Mouse (Mus musculus) midbrain, embryonic 13.5 days (tissue): ENCODE results near the gene Ddx42. TPM values are rescaled to one million over a fixed set of nuclear protein-coding genes. Genes with fewer than 3 reads are reported as not detected.
A peak's percentile ranks its signal among the peaks of the same experiment; 100 is the strongest.

Experiments
- ATAC-seq: fragments of 200-750 bp; cut with Nextera tagmentation; 2 replicates; pipeline ENCODE4 v1.8.0; 2017; ENCODE audit warnings: mild to moderate bottlenecking, moderate TSS enrichment, moderate library complexity
- H3K27ac ChIP-seq: fragments of 300-500 bp; sonication (generic); 2 replicates; pipeline ENCODE4 v1.5.1; 2015; ENCODE audit warnings: inconsistent platforms, mild to moderate bottlenecking, moderate library complexity
- H3K27me3 ChIP-seq: fragments of 300-500 bp; sonication (generic); 2 replicates; pipeline ENCODE4 v1.6.1; 2015; ENCODE audit warnings: mild to moderate bottlenecking, inconsistent platforms
- H3K36me3 ChIP-seq: fragments of 300-500 bp; sonication (generic); 2 replicates; pipeline ENCODE4 v1.6.1; 2015; ENCODE audit warnings: mild to moderate bottlenecking, inconsistent platforms
- H3K4me1 ChIP-seq: fragments of 300-500 bp; sonication (generic); replicated peaks from 2 replicates; pipeline ENCODE4 v1.6.1; 2015; ENCODE audit warnings: inconsistent platforms
- H3K4me2 ChIP-seq: fragments of 300-500 bp; sonication (generic); replicated peaks from 2 replicates; pipeline ENCODE4 v1.6.1; 2015; ENCODE audit warnings: moderate library complexity, mild to moderate bottlenecking, inconsistent platforms
- H3K4me3 ChIP-seq: fragments of 300-500 bp; sonication (generic); replicated peaks from 2 replicates; pipeline ENCODE4 v1.5.1; 2015; ENCODE audit warnings: mild to moderate bottlenecking, inconsistent platforms
- H3K9ac ChIP-seq: fragments of 300-500 bp; sonication (generic); replicated peaks from 2 replicates; pipeline ENCODE4 v1.6.1; 2015; ENCODE audit warnings: mild to moderate bottlenecking, inconsistent platforms
- H3K9me3 ChIP-seq: fragments of 300-500 bp; sonication (generic); 2 replicates; pipeline ENCODE4 v1.6.1; 2016; ENCODE audit warnings: mild to moderate bottlenecking, inconsistent platforms
- WGBS: fragments of 180-500 bp; shearing (Covaris S2); methylation state at CpG from one replicate; pipeline ENCODE4 v1.1.7; 2015; 5-methylcytosine and 5-hydroxymethylcytosine counted together
- polyA plus RNA-seq: library from polyadenylated mRNA; unstranded; fragments of >200 nt; fragmentation: Nextera tagmentation; extraction: Ambion mirVana; gene quantifications from 2 replicates; pipeline ENCODE4 v1.2.1, GENCODE M21; 2015

The Ddx42 gene
- polyA plus RNA-seq, 1 experiment from 2014 or later: 101 TPM

DNA sequence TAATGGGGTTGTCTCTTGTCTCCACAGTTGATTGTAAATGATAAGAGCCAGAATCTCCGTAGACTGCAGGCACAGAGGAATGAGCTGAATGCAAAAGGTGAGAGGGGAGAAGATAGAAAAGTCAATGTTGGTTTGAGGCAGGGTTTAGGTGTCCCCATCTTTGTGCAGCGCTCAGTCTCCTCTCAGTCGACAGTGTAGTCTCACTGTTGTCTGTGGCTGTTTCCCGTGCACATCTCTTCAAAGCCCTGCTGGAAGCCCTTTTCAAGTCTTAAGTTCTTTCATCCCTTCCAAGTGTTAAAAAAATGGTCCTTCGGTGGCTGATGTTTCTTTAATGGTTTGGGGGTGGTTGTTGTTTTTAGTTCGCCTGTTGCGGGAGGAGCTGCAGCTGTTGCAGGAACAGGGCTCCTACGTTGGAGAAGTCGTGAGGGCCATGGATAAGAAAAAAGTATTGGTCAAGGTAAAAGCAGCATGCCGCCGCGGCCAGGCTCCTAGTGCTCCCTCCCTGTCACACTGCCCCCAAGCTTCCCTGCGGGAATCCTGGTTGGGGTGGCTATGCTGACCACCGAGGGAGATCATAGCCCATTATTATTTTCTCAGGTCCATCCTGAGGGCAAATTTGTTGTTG, 44.2 kb downstream of the Ddx42 start:
- Histone ChIP-seq H3K27ac (no peak overlapping the region), H3K36me3 (peaks cover 77% of the 10 kb centered on the region), H3K27me3 (no peaks in the 10 kb centered on the region), H3K9ac (no peak overlapping the region), H3K4me2 (no peak overlapping the region), H3K4me1 (peaks cover 20% of the 10 kb centered on the region), H3K4me3 (no peak overlapping the region), H3K9me3 (no peaks in the 10 kb centered on the region)
- WGBS: 86% methylated on average over 14 of the region's 14 CpGs
- ATAC-seq: no peak

DNA sequence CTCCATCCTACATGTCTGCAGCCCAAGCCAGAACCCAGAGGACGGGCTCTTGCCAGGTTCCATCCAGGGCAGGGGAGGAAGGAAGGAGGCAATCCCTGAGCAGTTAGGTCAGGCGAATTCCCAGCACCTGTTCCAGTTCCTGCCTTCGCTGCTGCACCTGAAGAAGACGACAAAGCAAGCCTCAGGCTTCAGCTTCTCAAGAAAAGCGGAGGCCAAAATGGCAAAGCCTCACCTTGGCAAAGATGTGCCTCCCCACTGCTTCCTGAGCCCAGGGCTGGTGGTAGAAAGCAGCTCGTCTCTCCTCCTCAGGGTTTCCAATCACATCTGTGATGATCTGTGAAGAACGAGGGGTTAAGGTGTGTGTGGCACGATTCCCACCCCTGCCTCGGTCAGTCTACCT, 47.2 kb downstream of the Ddx42 start:
- H3K27ac ChIP-seq: no peak overlapping the region
- H3K27me3 ChIP-seq: no peaks in the 10 kb centered on the region
- H3K4me1 ChIP-seq: peaks cover 18% of the 10 kb centered on the region
- ATAC-seq: no peak
- no peak overlapping the region for H3K4me3 ChIP-seq
- H3K36me3 ChIP-seq: peaks cover 77% of the 10 kb centered on the region
- no peaks in the 10 kb centered on the region for H3K9me3 ChIP-seq
- WGBS: 93% methylated on average over 9 of the region's 9 CpGs
- H3K4me2 ChIP-seq: no peak overlapping the region
- no peak overlapping the region for H3K9ac ChIP-seq

DNA sequence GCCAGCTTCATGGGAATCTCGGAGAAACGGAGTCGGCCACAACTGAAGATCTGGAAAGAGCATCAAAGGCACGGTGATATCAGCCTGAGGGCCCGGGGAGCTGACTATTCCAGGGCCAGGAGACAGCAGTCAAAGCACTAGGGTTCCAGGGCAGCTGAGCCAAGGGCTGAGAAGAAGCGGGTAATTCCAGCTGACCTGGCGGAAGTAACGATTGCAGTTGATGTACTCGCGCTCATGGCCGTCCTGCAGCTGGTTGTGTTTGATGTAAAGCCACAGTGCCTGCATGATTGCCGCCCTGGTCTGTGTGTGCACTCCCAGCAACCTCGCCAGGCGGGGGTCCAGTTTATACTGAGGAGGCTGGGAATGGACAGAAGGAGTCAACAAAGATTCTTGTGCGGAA, 48.3 kb downstream of the Ddx42 start:
- Histone ChIP-seq H3K9me3 (no peaks in the 10 kb centered on the region), H3K4me3 (no peak overlapping the region), H3K36me3 (peaks cover 71% of the 10 kb centered on the region), H3K9ac (no peak overlapping the region), H3K27me3 (no peaks in the 10 kb centered on the region), H3K27ac (no peak overlapping the region), H3K4me1 (peaks cover 24% of the 10 kb centered on the region), H3K4me2 (no peak overlapping the region)
- WGBS: 94% methylated on average over 15 of the region's 15 CpGs
- ATAC-seq: no peak

DNA sequence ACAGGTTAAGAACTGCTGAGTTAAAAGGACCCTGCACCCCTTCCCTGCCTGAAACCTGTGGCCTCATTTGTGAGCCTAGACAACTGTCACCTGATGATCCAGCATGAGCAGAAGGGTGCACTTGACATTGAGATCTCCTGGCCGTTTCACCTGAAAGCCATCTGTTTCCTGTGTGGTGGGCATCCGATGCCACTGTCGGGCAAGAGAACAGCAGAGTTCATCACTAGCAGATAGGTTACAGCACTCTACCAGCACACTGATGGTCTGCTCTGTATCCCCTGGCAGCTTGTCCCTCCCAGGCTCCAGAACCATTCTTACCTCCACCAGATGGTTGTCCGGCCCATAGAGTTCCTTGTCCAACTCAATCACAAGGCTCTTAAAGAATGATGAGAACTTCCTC, 48.8 kb downstream of the Ddx42 start:
- Histone ChIP-seq H3K4me2 (no peak overlapping the region), H3K36me3 (peaks cover 69% of the 10 kb centered on the region), H3K9me3 (no peaks in the 10 kb centered on the region), H3K4me3 (no peak overlapping the region), H3K27ac (no peak overlapping the region), H3K4me1 (peaks cover 28% of the 10 kb centered on the region), H3K9ac (no peak overlapping the region), H3K27me3 (no peaks in the 10 kb centered on the region)
- WGBS: 94% methylated on average over 4 of the region's 4 CpGs
- ATAC-seq: no peak

DNA sequence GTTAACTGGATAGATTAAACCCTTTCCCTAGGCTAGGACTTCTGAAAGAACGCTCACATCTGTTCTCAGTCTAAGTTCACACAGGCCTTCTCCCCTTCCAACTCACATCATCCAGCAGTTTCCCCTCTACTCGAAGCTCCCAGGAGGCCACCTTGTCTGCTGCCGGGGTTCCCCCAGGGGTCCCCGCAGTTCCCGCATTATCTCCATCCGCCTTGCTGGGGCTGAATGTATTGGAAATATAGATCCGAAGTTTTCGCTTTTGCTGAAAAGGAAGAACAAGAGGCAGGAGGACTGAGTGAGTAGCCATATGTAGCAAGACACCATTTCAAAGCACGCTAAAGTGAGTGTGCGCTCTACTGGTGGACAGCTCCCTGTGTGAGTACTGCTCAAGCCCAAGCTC, 49.7 kb downstream of the Ddx42 start:
- Histone ChIP-seq H3K9me3 (no peaks in the 10 kb centered on the region), H3K27ac (no peak overlapping the region), H3K4me1 (peaks cover 36% of the 10 kb centered on the region), H3K27me3 (no peaks in the 10 kb centered on the region), H3K4me3 (no peak overlapping the region), H3K4me2 (no peak overlapping the region), H3K9ac (no peak overlapping the region), H3K36me3 (peaks cover 60% of the 10 kb centered on the region)
- no peak for ATAC-seq
- 96% methylated on average over 10 of the region's 10 CpGs for WGBS

DNA sequence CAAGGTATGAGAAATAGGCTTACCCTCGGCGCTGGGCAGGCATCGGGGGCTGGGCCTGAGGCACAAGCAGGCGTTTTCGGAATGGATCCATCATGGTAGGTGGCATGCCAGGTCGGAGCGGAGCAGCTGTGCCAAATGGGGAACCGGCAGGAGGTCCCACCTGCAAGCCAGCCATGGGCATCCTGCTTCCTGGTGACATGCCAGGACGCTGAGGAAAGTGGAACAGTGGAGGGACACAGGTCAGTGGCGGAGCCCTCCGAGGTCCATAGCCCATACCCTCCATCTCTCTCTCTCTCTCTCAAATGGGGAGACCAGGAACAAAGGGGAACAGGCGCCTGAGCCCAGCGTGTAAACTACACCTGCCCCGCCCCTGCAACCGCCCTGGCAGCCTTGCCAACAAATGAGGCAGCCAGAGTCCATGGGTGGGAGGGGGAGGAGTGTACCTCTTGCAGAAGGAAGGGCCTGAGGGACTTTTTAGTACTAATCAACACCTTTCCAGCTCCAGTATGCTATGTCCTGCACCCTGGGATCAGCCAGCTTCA, 50.7 kb downstream of the Ddx42 start:
- no peaks in the 10 kb centered on the region for H3K27me3 ChIP-seq
- ATAC-seq: no peak
- H3K36me3 ChIP-seq: peaks cover 51% of the 10 kb centered on the region
- H3K4me3 ChIP-seq: no peak overlapping the region
- no peak overlapping the region for H3K4me2 ChIP-seq
- 82% methylated on average over 15 of the region's 15 CpGs for WGBS
- no peaks in the 10 kb centered on the region for H3K9me3 ChIP-seq
- no peak overlapping the region for H3K27ac ChIP-seq
- H3K4me1 ChIP-seq: peaks cover 43% of the 10 kb centered on the region
- no peak overlapping the region for H3K9ac ChIP-seq

DNA sequence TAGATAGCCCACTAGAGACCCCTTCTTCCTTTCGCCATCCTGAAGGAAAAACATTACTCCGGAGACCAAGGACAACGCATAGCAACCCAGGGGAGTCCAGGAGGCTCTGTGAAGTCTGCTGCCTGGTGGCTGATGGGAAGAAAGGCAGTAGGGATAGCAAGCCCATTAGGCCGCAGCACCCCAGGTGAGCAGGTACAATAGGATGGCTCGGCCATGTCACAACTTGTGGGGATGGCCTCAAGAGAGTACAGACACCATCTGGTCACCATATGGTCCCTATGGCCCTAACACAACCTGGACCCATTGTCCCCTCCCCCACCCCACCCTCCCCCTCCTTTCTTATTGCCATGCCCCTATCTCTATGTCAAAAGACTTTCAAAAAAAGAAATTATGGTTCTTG, 51.1 kb downstream of the Ddx42 start:
- WGBS: 74% methylated on average over 5 of the region's 5 CpGs
- Histone ChIP-seq H3K27me3 (no peaks in the 10 kb centered on the region), H3K4me3 (no peak overlapping the region), H3K27ac (peak overlapping the region; percentile 75; the same call in 1 of the 2 replicates), H3K4me2 (no peak overlapping the region), H3K9me3 (no peaks in the 10 kb centered on the region), H3K9ac (0 out of 2 replicates have a peak overlapping the region, but pooled peaks have one; percentile 51), H3K36me3 (peaks cover 46% of the 10 kb centered on the region), H3K4me1 (peaks cover 43% of the 10 kb centered on the region)
- no peak for ATAC-seq

DNA sequence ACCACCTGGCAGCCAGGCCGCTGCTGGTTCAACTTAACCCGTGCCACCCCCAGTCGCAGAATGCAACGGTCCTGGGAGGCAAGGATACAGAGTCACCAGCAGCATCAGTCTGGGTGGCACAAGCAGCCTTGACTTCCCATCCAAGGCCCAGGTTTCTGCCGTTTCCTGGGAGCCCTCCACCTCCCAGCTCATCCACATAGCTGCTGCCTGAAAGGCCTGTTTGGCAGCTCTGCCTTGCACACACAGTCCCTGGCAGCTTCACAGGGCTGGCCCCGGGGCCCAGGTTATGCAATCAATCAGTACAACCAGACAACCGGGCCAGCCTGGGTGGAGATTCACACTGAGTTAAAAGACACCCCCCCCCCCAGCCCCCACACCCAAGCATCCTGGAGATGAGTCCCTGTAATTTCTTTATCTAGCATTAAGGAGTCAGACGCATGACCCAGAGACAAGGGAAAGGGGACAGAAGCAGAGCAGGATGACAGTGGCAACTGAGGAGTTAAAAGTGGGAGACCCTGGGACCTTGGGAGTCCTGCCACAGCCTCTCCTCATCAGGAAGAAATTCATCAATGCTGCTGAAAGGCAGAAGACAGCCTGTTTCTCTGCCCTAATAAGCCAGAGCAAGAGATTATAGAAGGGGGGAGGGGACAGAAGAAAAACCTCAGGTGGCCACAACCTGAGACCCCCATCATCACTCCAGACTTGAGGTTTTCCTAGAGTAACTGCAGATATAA, 51.8 kb downstream of the Ddx42 start:
- Histone ChIP-seq H3K27ac (peak overlapping the region; percentile 75), H3K27me3 (no peaks in the 10 kb centered on the region), H3K4me2 (peak overlapping the region; percentile 19), H3K4me1 (peaks cover 47% of the 10 kb centered on the region), H3K36me3 (peaks cover 40% of the 10 kb centered on the region), H3K9me3 (no peaks in the 10 kb centered on the region), H3K4me3 (no peak overlapping the region), H3K9ac (peak overlapping the region; percentile 51)
- 75% methylated on average over 8 of the region's 8 CpGs for WGBS
- ATAC-seq: no peak

DNA sequence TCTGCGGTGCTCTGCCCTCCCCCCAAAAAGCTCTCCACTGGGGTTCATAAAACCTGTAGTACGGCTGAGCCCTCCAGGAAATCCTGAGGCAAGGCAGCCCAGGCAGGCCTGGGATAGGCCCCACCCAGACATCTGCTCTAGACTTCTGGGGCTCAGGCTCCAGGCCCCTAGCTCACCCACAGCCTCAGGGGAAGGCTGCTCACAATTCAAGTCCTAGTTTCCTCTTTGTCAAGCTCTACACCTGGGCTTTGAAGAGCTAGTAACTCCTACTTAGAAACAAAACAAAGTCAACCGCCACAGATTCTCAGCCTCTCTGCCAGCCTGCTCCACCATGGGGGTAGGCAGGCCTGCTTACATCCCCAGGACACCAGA, 52.3 kb downstream of the Ddx42 start:
- WGBS: 53% methylated on average over 3 of the region's 3 CpGs
- Histone ChIP-seq H3K27me3 (no peaks in the 10 kb centered on the region), H3K4me1 (peaks cover 49% of the 10 kb centered on the region), H3K9ac (peak overlapping the region; percentile 51), H3K36me3 (peaks cover 34% of the 10 kb centered on the region), H3K9me3 (no peaks in the 10 kb centered on the region), H3K4me3 (no peak overlapping the region), H3K4me2 (peak overlapping the region; percentile 19; the same call in 1 of the 2 replicates), H3K27ac (peak overlapping the region; percentile 75)
- ATAC-seq: no peak

DNA sequence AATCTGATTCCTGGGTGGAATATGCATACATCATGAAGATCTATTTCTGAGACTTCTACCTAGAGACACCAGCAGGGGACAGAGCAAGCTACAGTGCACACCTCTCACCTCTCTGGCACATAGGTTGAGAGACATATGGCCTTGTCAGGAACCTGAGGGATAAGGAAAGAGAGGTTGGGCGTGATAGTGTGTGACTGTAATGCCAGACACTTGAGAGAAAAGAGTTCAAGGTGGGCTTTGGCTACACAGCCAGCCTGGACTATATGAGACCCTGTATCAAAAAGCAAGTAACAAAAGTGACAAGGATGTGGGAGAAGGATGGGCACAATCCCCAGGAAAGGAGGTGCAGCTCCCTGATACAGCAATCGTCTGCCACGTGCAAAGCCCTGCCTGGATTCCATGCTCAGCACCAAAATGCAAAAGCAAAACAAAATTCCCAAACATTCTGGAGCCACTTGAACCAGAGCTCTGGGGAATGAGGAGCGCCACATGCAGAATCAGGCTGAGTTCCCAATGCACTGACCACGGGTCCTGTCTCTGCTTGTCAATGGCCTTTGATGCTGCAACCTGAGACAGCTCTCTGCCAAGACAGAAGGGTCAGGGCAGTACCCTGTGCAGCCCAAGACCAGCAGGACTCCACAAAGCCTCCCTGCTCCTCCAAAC, 54.5 kb downstream of the Ddx42 start:
- H3K4me1 ChIP-seq: peaks cover 56% of the 10 kb centered on the region
- WGBS: 55% methylated on average over 5 of the region's 5 CpGs

DNA sequence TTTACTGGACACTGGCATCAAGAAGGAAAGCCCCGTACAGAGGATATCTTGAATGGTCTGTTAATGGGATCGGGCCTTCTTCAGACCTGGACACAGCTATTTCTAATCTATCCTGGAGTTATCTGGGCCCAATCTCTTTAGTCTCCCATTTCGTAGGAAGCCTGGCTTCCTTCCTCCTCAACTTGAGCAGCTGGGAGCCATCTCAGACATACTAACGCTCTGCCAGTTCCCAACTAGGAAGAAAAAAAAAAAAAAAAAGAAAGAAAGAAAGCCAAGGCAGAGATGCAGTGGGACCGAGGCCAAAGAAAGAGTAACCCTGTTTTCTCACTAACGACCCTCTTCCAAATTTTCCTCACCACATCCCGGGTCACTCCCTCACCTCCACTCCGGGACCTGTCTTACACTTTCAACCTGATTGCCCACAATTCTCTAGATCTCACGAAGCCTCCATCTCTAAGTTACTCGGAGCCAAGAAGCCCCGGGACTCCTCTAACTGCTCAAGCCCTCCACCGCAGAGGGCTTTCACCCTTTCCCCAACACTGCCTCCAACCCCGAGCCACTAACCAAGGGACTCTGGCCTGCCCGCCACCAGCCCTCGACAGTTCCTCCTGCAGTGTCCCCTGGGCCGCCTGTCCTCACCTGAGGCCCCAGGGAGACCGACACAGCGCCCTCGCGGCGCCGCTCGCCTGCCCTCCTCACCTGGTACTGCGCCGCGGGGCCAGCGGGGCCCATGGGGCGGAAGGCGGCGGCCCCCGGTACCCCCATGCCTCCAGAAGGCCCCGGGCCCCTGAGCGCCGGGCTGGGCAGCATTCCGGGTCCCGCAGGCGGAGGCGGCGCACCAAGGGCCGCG, 55.3 kb downstream of the Ddx42 start:
- H3K27me3 ChIP-seq: no peaks in the 10 kb centered on the region
- ATAC-seq: peak; percentile 31
- H3K27ac ChIP-seq: peak overlapping the region; percentile 89
- peaks cover 4% of the 10 kb centered on the region for H3K36me3 ChIP-seq
- peak overlapping the region; percentile 96 for H3K9ac ChIP-seq
- no peaks in the 10 kb centered on the region for H3K9me3 ChIP-seq
- peak overlapping the region; percentile 89 for H3K4me2 ChIP-seq
- H3K4me1 ChIP-seq: peaks cover 56% of the 10 kb centered on the region
- H3K4me3 ChIP-seq: peak overlapping the region; percentile 97
- WGBS: 2% methylated on average over 41 of the region's 41 CpGs

More for the DNA sequence above, 54.5 kb downstream of the Ddx42 start:
- Histone ChIP-seq H3K9ac (peak overlapping the region; percentile 96), H3K27ac (0 out of 2 replicates have a peak overlapping the region, but pooled peaks have one; percentile 32), H3K4me3 (peak overlapping the region; percentile 97), H3K27me3 (no peaks in the 10 kb centered on the region), H3K36me3 (peaks cover 12% of the 10 kb centered on the region), H3K9me3 (no peaks in the 10 kb centered on the region), H3K4me2 (peak overlapping the region; percentile 89)
- ATAC-seq: no peak
